Mouse (Mus musculus) bone marrow macrophage, adult 2 months (primary cell): Measurements from ENCODE around the gene Leap2.

Source experiments
- CTCF ChIP-seq: IDR thresholded peaks from 2 replicates; pipeline ENCODE4 v1.5.1; 2012; ENCODE audit warnings: low read depth, mild to moderate bottlenecking, low read length, moderate library complexity
- POLR2A ChIP-seq: IDR thresholded peaks from 2 replicates; pipeline ENCODE4 v1.6.1; 2012; ENCODE audit warnings: mild to moderate bottlenecking, low read depth, low read length, borderline replicate concordance

DNA sequence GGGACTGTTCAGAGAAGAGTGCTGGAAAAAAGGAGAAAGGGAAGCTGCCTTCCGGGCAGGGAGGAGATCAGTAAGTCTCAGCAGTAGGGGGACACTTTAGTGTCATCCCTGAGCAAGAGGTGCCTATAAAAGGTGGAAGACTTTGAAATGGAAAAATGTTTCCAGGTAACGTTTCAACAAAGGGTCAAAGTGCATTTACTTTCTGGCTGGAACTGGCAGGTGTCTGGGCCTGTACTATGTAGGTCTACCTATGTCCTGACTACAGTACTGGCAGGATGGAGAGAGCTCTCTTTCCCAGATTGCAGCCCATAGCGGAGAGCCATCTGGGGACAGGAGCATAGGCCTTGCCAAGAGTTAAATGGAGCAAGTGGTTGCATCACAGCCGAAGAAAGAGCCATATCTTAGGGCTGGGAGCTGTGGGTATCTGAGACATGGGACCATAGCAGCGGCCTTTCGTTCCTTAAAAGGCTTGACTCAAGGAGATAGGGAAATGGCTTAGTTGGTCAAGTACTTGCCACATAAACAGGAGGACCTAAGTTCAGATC, 2.8 kb upstream of the Leap2 start:
- TF ChIP-seq CTCF (no peak), POLR2A (no peak)
